Mouse (Mus musculus) midbrain, embryonic 11.5 days (tissue): Measurements from ENCODE around the gene Syncrip. TPM values are rescaled to one million over a fixed set of nuclear protein-coding genes. Genes with fewer than 3 reads are reported as not detected.
"Not testable (repeated sequence)": the region's sequence is repeated elsewhere in the genome, so short reads cannot be mapped to it uniquely, and the experiment has no call there.

ENCODE experiments used
- ATAC-seq: fragments of 200-750 bp; cut with Nextera tagmentation; 2 replicates; pipeline ENCODE4 v1.8.0; 2017; ENCODE audit warnings: moderate TSS enrichment, moderate library complexity; ENCODE audit not compliant: low FRiP score
- DNase-seq: peaks from one replicate; pipeline ENCODE4 v3.0.0; 2015; ENCODE audit warnings: low spot score; ENCODE audit errors: missing footprints
- H3K27ac ChIP-seq: fragments of 300-500 bp; sonication (generic); 2 replicates; pipeline ENCODE4 v1.5.1; 2014; ENCODE audit warnings: low read depth, low read length
- H3K27me3 ChIP-seq: fragments of 300-500 bp; sonication (generic); 2 replicates; pipeline ENCODE4 v1.6.1; 2014; ENCODE audit warnings: mild to moderate bottlenecking, low read length, moderate library complexity, mixed read lengths; ENCODE audit not compliant: control insufficient read depth, insufficient read depth
- H3K36me3 ChIP-seq: fragments of 300-500 bp; sonication (generic); 2 replicates; pipeline ENCODE4 v1.6.1; 2014; ENCODE audit warnings: mild to moderate bottlenecking, low read length, moderate library complexity, mixed read lengths; ENCODE audit not compliant: control insufficient read depth, insufficient read depth
- H3K4me1 ChIP-seq: fragments of 300-500 bp; sonication (generic); 2 replicates; pipeline ENCODE4 v1.6.1; 2014; ENCODE audit warnings: low read length; ENCODE audit not compliant: control insufficient read depth, insufficient read depth
- H3K4me2 ChIP-seq: fragments of 300-500 bp; sonication (generic); 2 replicates; pipeline ENCODE4 v1.6.1; 2014; ENCODE audit warnings: mild to moderate bottlenecking, moderate library complexity
- H3K4me3 ChIP-seq: fragments of 300-500 bp; sonication (generic); 2 replicates; pipeline ENCODE4 v1.5.1; 2014; ENCODE audit warnings: low read depth, low read length
- H3K9ac ChIP-seq: fragments of 300-500 bp; sonication (generic); 2 replicates; pipeline ENCODE4 v1.6.1; 2014; ENCODE audit warnings: low read length
- H3K9me3 ChIP-seq: fragments of 300-500 bp; sonication (generic); 2 replicates; pipeline ENCODE4 v1.6.1; 2016; ENCODE audit warnings: low read length; ENCODE audit not compliant: control insufficient read depth
- WGBS: fragments of 180-500 bp; shearing (Covaris S2); extraction: QIAGEN DNeasy Blood & Tissue Kit; methylation state at CpG from one replicate; pipeline ENCODE4 v1.1.7; 2014; 5-methylcytosine and 5-hydroxymethylcytosine counted together
- polyA plus RNA-seq: library from polyadenylated mRNA; unstranded; fragments of >200 nt; fragmentation: Nextera tagmentation; extraction: Ambion mirVana; gene quantifications from 2 replicates; pipeline ENCODE4 v1.2.1, GENCODE M21; 2014

Syncrip gene
- polyA plus RNA-seq, 1 experiment from 2014 or later, result 132 TPM

DNA sequence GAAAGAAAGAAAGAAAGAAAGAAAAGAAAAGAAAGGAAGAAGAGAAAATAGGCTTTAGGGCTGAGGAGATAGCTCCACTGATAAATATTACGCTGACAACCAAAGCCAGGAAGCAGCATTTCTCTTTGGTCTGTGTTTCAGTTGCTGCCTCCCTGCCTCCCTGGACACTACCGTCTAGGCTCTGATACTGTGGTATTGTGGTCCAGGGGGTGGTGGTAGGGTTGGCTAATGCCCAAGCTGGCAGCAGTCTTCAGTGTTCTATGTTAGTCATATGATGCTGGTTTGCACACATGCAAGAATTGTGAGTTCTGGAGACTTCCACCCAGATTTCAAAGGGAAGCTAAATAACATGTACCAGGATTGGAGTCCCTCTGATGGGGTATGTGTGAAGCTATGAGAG lies 17.7 kb upstream of the Syncrip start:
- Histone ChIP-seq H3K4me1 (no peaks in the 10 kb centered on the region), H3K9me3 (no peaks in the 10 kb centered on the region), H3K4me3 (no peak overlapping the region), H3K27ac (no peak overlapping the region), H3K4me2 (no peak overlapping the region), H3K27me3 (no peaks in the 10 kb centered on the region), H3K9ac (no peak overlapping the region), H3K36me3 (no peaks in the 10 kb centered on the region)
- ATAC-seq (no peak), DNase-seq (no peak)
- WGBS, result 80% methylated on average over 2 of the region's 2 CpGs

GRCm38 (mm10) chr9:88492522-88492921 lies 10.1 kb upstream of the Syncrip start:
- Histone ChIP-seq H3K36me3 (no peaks in the 10 kb centered on the region), H3K4me1 (no peaks in the 10 kb centered on the region), H3K27ac (no peak overlapping the region), H3K9me3 (no peaks in the 10 kb centered on the region), H3K4me3 (no peak overlapping the region), H3K4me2 (no peak overlapping the region), H3K9ac (no peak overlapping the region), H3K27me3 (no peaks in the 10 kb centered on the region)
- ATAC-seq (no peak), DNase-seq (no peak)
- WGBS, result 94% methylated on average over 1 of the region's 1 CpGs

- no peaks in the 10 kb centered on the region for H3K9me3 ChIP-seq
- H3K9ac ChIP-seq, result no peak overlapping the region
- ATAC-seq (no peak), DNase-seq (no peak)
- H3K27ac ChIP-seq, result no peak overlapping the region
- no peak overlapping the region for H3K4me3 ChIP-seq
- H3K27me3 ChIP-seq, result no peaks in the 10 kb centered on the region
- no peak overlapping the region for H3K4me2 ChIP-seq
- H3K36me3 ChIP-seq, result no peaks in the 10 kb centered on the region
- 53% methylated on average over 6 of the region's 6 CpGs for WGBS
- peaks cover 10% of the 10 kb centered on the region for H3K4me1 ChIP-seq
Measured at GRCm38 (mm10) chr9:88484531-88484930, 2.2 kb upstream of the Syncrip start.

- Histone ChIP-seq H3K36me3 (no peaks in the 10 kb centered on the region), H3K9ac (peak overlapping the region; percentile 91), H3K27ac (peak overlapping the region; percentile 99), H3K4me3 (peak overlapping the region; percentile 100), H3K4me2 (peak overlapping the region; percentile 55), H3K9me3 (no peaks in the 10 kb centered on the region), H3K4me1 (peaks cover 10% of the 10 kb centered on the region), H3K27me3 (no peaks in the 10 kb centered on the region)
- no peak for ATAC-seq
- WGBS, result 0% methylated on average over 35 of the region's 52 CpGs
- peak; percentile 97 for DNase-seq
Measured at GRCm38 (mm10) chr9:88482829-88483396, 539 bp upstream of the Syncrip start.

DNA sequence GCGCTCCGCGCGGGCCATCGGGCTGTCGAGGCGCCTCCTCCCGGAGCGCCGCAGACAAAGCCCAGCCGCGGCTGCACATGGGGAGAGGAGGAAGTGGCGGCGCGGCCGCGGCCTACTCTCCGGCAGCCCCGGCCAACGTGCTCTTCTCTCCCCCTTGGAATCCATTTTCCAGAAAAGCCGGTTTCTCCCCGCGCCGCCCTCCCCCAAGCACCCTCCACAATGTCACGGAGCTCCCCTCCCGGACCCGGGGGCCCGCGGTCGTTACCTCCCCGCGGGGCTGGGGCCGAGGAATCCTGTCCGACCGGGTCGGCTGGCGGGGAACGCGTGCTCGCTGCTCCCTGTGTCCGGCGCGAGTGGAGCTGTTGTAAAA lies 598 bp downstream of the Syncrip start:
- peak overlapping the region; percentile 98 for H3K9ac ChIP-seq
- ATAC-seq (no peak; the same call in 1 of the 2 replicates), DNase-seq (peak; percentile 96)
- H3K4me1 ChIP-seq, result peaks cover 10% of the 10 kb centered on the region
- peak overlapping the region; percentile 100 for H3K4me3 ChIP-seq
- no peaks in the 10 kb centered on the region for H3K9me3 ChIP-seq
- no peaks in the 10 kb centered on the region for H3K27me3 ChIP-seq
- H3K27ac ChIP-seq, result peak overlapping the region; percentile 99
- H3K36me3 ChIP-seq, result no peaks in the 10 kb centered on the region
- under 1% methylated on average over 36 of the region's 43 CpGs for WGBS
- H3K4me2 ChIP-seq, result peak overlapping the region; percentile 82

GRCm38 (mm10) chr9:88481061-88481790 lies 1.1 kb downstream of the Syncrip start:
- peak overlapping the region; percentile 82 for H3K4me2 ChIP-seq
- peak overlapping the region; percentile 99 for H3K27ac ChIP-seq
- no peaks in the 10 kb centered on the region for H3K27me3 ChIP-seq
- no peaks in the 10 kb centered on the region for H3K9me3 ChIP-seq
- ATAC-seq (0 out of 2 replicates have a peak, but pooled peaks have one; percentile 3), DNase-seq (peak; percentile 91)
- peak overlapping the region; percentile 100 for H3K4me3 ChIP-seq
- peak overlapping the region; percentile 98 for H3K9ac ChIP-seq
- under 1% methylated on average over 56 of the region's 78 CpGs for WGBS
- H3K36me3 ChIP-seq, result no peaks in the 10 kb centered on the region
- H3K4me1 ChIP-seq, result peaks cover 10% of the 10 kb centered on the region

DNA sequence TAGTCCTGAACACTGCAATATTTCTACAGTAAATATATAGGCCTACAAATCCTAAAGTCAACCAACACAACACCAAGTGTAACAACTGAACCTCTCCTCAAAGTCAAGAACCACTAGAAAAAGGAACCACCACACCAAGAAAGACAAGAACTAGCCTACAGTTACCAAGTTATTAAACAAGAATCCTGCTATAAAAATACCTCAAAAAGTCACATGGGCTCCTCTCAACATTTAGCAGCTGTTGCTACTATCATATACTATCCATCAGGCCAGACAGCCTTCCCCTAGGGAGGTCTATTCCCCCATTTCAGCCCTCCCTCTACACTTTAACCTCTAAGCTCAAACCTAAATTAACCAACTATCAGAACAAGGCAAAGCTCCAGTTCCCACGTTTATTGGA lies 2.3 kb downstream of the Syncrip start:
- ATAC-seq (no peak), DNase-seq (no peak)
- Histone ChIP-seq H3K27ac (no peak overlapping the region), H3K4me1 (peaks cover 10% of the 10 kb centered on the region), H3K4me2 (peak overlapping the region; percentile 82), H3K4me3 (peak overlapping the region; percentile 100), H3K9me3 (no peaks in the 10 kb centered on the region), H3K36me3 (peaks cover 4% of the 10 kb centered on the region; the same call in 1 of the 2 replicates), H3K27me3 (no peaks in the 10 kb centered on the region), H3K9ac (peak overlapping the region; percentile 98)
- 17% methylated on average over 1 of the region's 1 CpGs for WGBS

GRCm38 (mm10) chr9:88476138-88476537 lies 6.2 kb downstream of the Syncrip start:
- DNase-seq (no peak), ATAC-seq (no peak)
- Histone ChIP-seq H3K27me3 (no peaks in the 10 kb centered on the region), H3K9me3 (no peaks in the 10 kb centered on the region), H3K27ac (no peak overlapping the region), H3K4me3 (no peak overlapping the region), H3K36me3 (peaks cover 20% of the 10 kb centered on the region), H3K9ac (no peak overlapping the region), H3K4me2 (no peak overlapping the region), H3K4me1 (peaks cover 6% of the 10 kb centered on the region)
- 62% methylated on average over 1 of the region's 1 CpGs for WGBS

- H3K27me3 ChIP-seq, DNase-seq, ATAC-seq, H3K4me3 ChIP-seq, H3K4me2 ChIP-seq, H3K9me3 ChIP-seq, H3K27ac ChIP-seq, H3K9ac ChIP-seq, H3K4me1 ChIP-seq: not testable (repeated sequence)
- WGBS, result 94% methylated on average over 4 of the region's 4 CpGs
- peaks cover 12% of the 10 kb centered on the region for H3K36me3 ChIP-seq
Measured at GRCm38 (mm10) chr9:88461017-88461416, 21.4 kb downstream of the Syncrip start.
